Mouse (Mus musculus): ENCODE measurements around the gene Gatad2a. TPM values are rescaled to one million over a fixed set of nuclear protein-coding genes. Genes with fewer than 3 reads are reported as not detected.

The Gatad2a gene
- polyA plus RNA-seq, 1 experiment from 2014 or later, result 92.4 TPM

DNA sequence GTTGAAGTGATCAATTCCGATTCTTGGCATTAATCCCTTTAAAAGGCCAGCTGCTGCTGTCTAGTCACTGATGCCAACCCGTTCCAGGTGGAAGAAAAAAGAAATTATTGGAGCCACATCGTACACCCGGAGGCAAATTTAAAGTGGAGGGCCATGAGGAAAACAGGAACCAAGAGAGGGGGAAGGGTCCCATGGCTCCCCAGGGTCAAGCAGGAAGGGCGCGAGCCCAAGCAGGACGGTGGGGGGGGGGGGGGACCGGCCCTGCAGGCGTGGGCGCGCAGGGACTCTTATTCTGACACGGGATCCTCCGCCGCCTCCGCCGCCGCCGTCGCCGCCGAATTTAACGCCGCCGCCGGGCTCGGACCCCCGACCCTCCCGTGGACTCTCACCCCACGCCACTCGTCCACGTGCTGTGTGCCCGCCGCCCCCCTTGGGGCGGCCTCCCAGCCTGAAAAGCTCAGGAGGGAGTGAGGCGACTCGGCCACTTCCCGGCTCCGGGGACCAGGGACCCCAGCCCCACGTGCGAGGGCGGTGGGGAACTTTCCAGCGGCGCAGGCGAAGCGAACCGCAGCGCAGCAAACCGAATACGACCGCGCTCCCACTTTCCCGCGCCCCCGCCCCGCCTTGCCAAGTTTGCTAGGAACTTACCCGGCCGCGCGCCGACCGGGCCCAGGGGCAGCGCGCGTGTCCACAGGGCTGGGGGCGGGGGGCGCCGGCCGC lies 22.6 kb downstream of the Gatad2a start:
- Histone ChIP-seq H3K9me3 (ENCODE audit: low read depth, low read length) (no peaks in the 10 kb centered on the region), H3K4me2 (peak overlapping the region; percentile 89), H3K36me3 (ENCODE audit: insufficient read depth) (no peaks in the 10 kb centered on the region), H3K4me1 (ENCODE audit: insufficient read depth) (peaks cover 18% of the 10 kb centered on the region; the same call in 1 of the 2 replicates), H3K27me3 (ENCODE audit: insufficient read depth, low read length) (no peaks in the 10 kb centered on the region), H3K4me3 (ENCODE audit: low read depth, low read length) (peak overlapping the region; percentile 99), H3K9ac (peak overlapping the region; percentile 95), H3K27ac (ENCODE audit: low read depth) (peak overlapping the region; percentile 89)
- ATAC-seq (ENCODE audit: insufficient read depth), result peak; percentile 28
- DNase-seq, result peak; percentile 74
- under 1% methylated on average over 66 of the region's 68 CpGs for WGBS
- TF ChIP-seq CTCF (IDR thresholded peaks at IDR 0.05; ENCODE audit: low read depth), result no peak

DNA sequence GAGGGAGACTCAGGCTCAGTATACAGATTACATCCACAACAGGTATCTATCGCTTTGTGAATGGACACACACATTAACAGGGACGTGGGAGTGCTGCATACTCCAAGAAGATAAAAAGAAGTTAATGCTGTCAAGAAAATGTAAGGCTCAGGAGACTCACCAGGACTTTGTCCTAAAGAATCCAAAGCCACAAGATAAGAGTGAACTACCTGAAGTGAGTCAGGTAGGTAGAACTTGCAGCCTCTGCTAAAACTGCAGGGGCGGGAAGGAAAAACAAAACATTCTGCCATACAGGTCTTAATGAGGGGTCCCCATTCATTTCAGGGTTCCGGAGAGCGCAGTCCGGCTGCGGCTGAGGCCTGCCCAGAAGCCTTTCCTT lies 23.1 kb downstream of the Gatad2a start:
- TF ChIP-seq CTCF (IDR thresholded peaks at IDR 0.05; ENCODE audit: low read depth), result no peak
- peak overlapping the region; percentile 99 for H3K4me3 ChIP-seq (ENCODE audit: low read depth, low read length)
- H3K27me3 ChIP-seq (ENCODE audit: insufficient read depth, low read length), result no peaks in the 10 kb centered on the region
- DNase-seq (no peak), ATAC-seq (ENCODE audit: insufficient read depth) (no peak)
- peak overlapping the region; percentile 89 for H3K4me2 ChIP-seq
- peak overlapping the region; percentile 95 for H3K9ac ChIP-seq
- H3K36me3 ChIP-seq (ENCODE audit: insufficient read depth), result no peaks in the 10 kb centered on the region
- WGBS, result 9% methylated on average over 7 of the region's 7 CpGs
- H3K9me3 ChIP-seq (ENCODE audit: low read depth, low read length), result no peaks in the 10 kb centered on the region
- H3K4me1 ChIP-seq (ENCODE audit: insufficient read depth), result peaks cover 18% of the 10 kb centered on the region; the same call in 1 of the 2 replicates
- H3K27ac ChIP-seq (ENCODE audit: low read depth), result no peak overlapping the region

DNA sequence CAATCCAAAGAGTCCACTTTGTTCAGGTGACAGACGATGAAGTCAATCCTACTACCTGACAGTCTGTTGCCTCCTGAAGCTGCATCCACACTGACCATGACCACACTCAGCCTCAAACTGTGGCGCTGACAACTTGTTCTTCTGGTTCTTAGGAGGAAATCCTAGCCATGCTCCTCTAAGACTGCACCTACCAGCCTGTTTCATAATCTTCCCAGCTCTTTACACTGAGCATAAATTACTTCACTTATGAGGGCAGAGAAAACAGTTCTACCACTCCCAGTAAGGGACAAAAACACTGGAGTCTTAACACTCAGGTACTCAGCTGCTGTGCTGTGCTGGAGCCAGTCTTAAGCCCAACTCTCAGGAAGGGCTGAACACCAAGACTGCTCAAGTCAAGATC lies 25.3 kb downstream of the Gatad2a start:
- DNase-seq (no peak), ATAC-seq (ENCODE audit: insufficient read depth) (no peak)
- H3K4me2 ChIP-seq, result peak overlapping the region; percentile 21; the same call in 1 of the 2 replicates
- no peak overlapping the region for H3K4me3 ChIP-seq (ENCODE audit: low read depth, low read length)
- peaks cover 18% of the 10 kb centered on the region; the same call in 1 of the 2 replicates for H3K4me1 ChIP-seq (ENCODE audit: insufficient read depth)
- no peak overlapping the region; the same call in 1 of the 2 replicates for H3K9ac ChIP-seq
- H3K27me3 ChIP-seq (ENCODE audit: insufficient read depth, low read length), result no peaks in the 10 kb centered on the region
- no peak for TF ChIP-seq CTCF (IDR thresholded peaks at IDR 0.05; ENCODE audit: low read depth)
- 0 out of 2 replicates have a peak, but pooled peaks cover 3% of the 10 kb centered on the region for H3K36me3 ChIP-seq (ENCODE audit: insufficient read depth)
- WGBS, result 79% methylated on average over 2 of the region's 2 CpGs
- H3K9me3 ChIP-seq (ENCODE audit: low read depth, low read length), result no peaks in the 10 kb centered on the region
- H3K27ac ChIP-seq (ENCODE audit: low read depth), result no peak overlapping the region

DNA sequence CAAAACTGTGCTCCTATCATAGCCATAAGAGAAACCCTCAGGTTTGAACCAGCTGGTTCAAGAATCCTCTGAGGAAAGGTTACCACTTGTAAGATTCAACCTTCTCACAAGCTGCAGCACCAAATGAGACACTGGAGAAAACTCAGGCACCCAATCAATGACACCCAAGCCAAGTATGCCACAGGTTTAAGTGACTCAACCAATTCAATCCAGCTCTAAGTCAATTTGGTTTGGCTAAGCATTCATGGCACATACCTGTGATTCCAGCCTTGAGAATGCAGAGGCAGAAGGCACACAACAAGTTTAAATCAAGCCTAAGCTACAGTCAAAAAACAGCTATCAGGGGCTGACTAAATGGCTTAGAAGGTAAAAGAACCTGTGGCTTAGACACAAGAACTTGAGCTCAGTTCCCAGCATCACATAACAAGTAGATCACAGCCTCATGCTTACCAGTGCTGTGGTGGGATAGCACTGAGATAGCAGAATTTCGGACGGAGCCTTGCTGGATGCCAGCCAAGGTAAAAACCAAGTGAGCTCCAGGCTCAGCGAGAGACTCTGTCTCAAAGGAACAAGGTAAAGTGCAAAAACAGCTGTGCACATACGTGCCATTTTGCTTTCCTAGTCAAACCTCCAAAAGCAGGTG lies 28.8 kb downstream of the Gatad2a start:
- Histone ChIP-seq H3K4me2 (no peak overlapping the region), H3K36me3 (ENCODE audit: insufficient read depth) (0 out of 2 replicates have a peak, but pooled peaks cover 3% of the 10 kb centered on the region), H3K4me3 (ENCODE audit: low read depth, low read length) (no peak overlapping the region), H3K27ac (ENCODE audit: low read depth) (no peak overlapping the region), H3K27me3 (ENCODE audit: insufficient read depth, low read length) (no peaks in the 10 kb centered on the region), H3K9ac (no peak overlapping the region), H3K9me3 (ENCODE audit: low read depth, low read length) (no peaks in the 10 kb centered on the region), H3K4me1 (ENCODE audit: insufficient read depth) (peaks cover 12% of the 10 kb centered on the region; the same call in 1 of the 2 replicates)
- 59% methylated on average over 4 of the region's 4 CpGs for WGBS
- TF ChIP-seq CTCF (IDR thresholded peaks at IDR 0.05; ENCODE audit: low read depth), result no peak
- DNase-seq (no peak), ATAC-seq (ENCODE audit: insufficient read depth) (no peak)

DNA sequence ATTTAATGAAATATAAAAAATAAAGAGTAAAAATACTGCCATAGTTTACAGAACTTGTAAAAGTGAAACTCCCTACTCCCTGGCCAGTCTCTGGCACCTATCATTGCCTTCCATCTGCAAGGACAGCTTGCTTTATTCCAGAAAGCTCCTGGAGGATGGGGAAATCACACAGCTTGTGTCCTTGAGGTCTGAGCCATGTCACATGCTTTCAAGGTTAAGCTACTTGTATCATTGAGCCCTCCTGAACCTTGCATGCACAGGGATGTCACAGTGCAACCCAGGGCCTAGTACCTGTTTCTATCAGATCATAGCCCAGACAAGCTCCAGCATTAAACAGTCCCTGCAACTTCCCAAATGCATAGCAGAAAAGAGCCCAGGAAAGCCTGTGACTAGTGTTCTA lies 36.9 kb downstream of the Gatad2a start:
- DNase-seq (no peak), ATAC-seq (ENCODE audit: insufficient read depth) (no peak)
- Histone ChIP-seq H3K4me2 (no peak overlapping the region), H3K9ac (no peak overlapping the region), H3K4me1 (ENCODE audit: insufficient read depth) (no peaks in the 10 kb centered on the region), H3K27ac (ENCODE audit: low read depth) (no peak overlapping the region), H3K27me3 (ENCODE audit: insufficient read depth, low read length) (no peaks in the 10 kb centered on the region), H3K9me3 (ENCODE audit: low read depth, low read length) (no peaks in the 10 kb centered on the region), H3K4me3 (ENCODE audit: low read depth, low read length) (no peak overlapping the region), H3K36me3 (ENCODE audit: insufficient read depth) (no peaks in the 10 kb centered on the region)
- TF ChIP-seq CTCF (IDR thresholded peaks at IDR 0.05; ENCODE audit: low read depth), result no peak

DNA sequence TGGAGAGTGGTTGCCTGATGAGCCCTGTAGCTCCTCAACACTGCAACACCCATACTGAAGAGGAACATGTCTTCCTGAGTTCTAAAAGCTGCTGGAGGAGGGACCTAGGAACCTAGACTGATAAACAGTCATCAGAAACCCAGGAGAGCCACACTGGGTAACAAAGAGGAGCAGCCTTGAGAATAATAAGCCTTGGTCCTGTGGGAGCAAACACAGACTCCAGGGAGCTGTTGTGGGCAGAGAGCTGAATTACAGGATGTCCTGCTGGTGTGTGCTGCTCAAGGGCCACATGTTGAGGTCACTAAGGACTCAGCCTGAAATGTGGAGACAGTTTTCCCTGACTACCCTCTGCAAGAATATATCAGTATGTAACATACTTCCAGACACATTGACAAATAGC lies 38.3 kb downstream of the Gatad2a start:
- Histone ChIP-seq H3K4me3 (ENCODE audit: low read depth, low read length) (no peak overlapping the region), H3K9me3 (ENCODE audit: low read depth, low read length) (no peaks in the 10 kb centered on the region), H3K27ac (ENCODE audit: low read depth) (no peak overlapping the region; the same call in 1 of the 2 replicates), H3K36me3 (ENCODE audit: insufficient read depth) (no peaks in the 10 kb centered on the region), H3K4me1 (ENCODE audit: insufficient read depth) (no peaks in the 10 kb centered on the region), H3K9ac (no peak overlapping the region), H3K4me2 (no peak overlapping the region), H3K27me3 (ENCODE audit: insufficient read depth, low read length) (no peaks in the 10 kb centered on the region)
- ATAC-seq (ENCODE audit: insufficient read depth), result no peak
- no peak for DNase-seq
- no peak for TF ChIP-seq CTCF (IDR thresholded peaks at IDR 0.05; ENCODE audit: low read depth)

DNA sequence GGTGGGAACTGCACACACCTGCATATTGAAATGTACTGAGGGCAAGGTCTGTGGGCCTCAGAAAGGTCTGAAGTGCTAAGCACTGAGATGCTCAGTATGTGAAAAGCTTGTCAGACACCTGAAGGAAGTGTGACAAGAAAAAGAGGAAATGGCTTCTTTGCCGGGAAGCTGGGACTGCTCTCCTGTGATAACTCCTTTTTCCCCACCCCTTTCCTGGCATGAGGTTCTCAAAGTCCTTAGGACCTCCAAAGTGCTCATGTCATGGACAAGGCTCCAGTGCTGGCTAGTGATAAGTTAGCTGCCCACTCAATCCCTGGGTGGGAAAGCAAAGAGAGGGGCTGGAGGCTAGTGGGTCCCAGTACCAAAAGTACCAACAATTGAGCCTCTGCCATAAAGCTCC lies 38.8 kb downstream of the Gatad2a start:
- TF ChIP-seq CTCF (IDR thresholded peaks at IDR 0.05; ENCODE audit: low read depth), result no peak
- H3K36me3 ChIP-seq (ENCODE audit: insufficient read depth), result no peaks in the 10 kb centered on the region
- no peaks in the 10 kb centered on the region for H3K27me3 ChIP-seq (ENCODE audit: insufficient read depth, low read length)
- WGBS, result 48% methylated on average over 1 of the region's 1 CpGs
- DNase-seq, result no peak
- no peaks in the 10 kb centered on the region for H3K9me3 ChIP-seq (ENCODE audit: low read depth, low read length)
- H3K27ac ChIP-seq (ENCODE audit: low read depth), result no peak overlapping the region; the same call in 1 of the 2 replicates
- no peak overlapping the region for H3K4me2 ChIP-seq
- H3K4me1 ChIP-seq (ENCODE audit: insufficient read depth), result no peaks in the 10 kb centered on the region
- no peak overlapping the region for H3K4me3 ChIP-seq (ENCODE audit: low read depth, low read length)
- H3K9ac ChIP-seq, result no peak overlapping the region
- ATAC-seq (ENCODE audit: insufficient read depth), result no peak

Measured in lung, embryonic 14.5 days (tissue).